In genomic region chr7:88187555-88187954, GRCm38 (mm10) we compare ENCODE assay signal across 21 mouse cellular contexts.
A peak's percentile ranks its signal among the peaks of the same experiment; 100 is the strongest.
DNase-seq lines count a peak whose midpoint lies in the region; ATAC-seq and TF ChIP-seq lines count a peak whose summit lies in the region.
"Had no signal": no experiment of that assay in that cellular context is flagged by ENCODE, and none has a peak within 500 bp of the region (broad histone marks: within the 10 kb centered on the region; RNA-seq: fewer than 3 reads in every experiment).

No protein-coding gene starts in this region.

- WGBS in forebrain, embryonic 13.5 days, result 70% methylated on average over 2 of the region's 2 CpGs
- WGBS in forebrain, embryonic 11.5 days, result 87% methylated on average over 2 of the region's 2 CpGs
- 62% methylated on average over 2 of the region's 2 CpGs for WGBS in hindbrain, postnatal 0 days
- 73% methylated on average over 2 of the region's 2 CpGs for WGBS in hindbrain, embryonic 16.5 days
- WGBS in forebrain, embryonic 16.5 days, result 59% methylated on average over 2 of the region's 2 CpGs

- peak; percentile 77 for ATAC-seq in forebrain, embryonic 13.5 days
- no peak for ATAC-seq in forebrain, embryonic 11.5 days (replicated peaks; ENCODE audit: low FRiP score)
- no peak for ATAC-seq in hindbrain, postnatal 0 days
- ATAC-seq in hindbrain, embryonic 16.5 days, result no peak
- peak; percentile 87 for ATAC-seq in forebrain, embryonic 16.5 days
- ATAC-seq: activated CD4-positive, CD25-positive, alpha-beta regulatory T cell, adult 4 months; intestine, embryonic 16.5 days; Patski had no signal

- H3K27ac ChIP-seq in forebrain, embryonic 13.5 days, result no peak overlapping the region
- H3K27ac ChIP-seq in forebrain, embryonic 11.5 days (ENCODE audit: low read depth, low read length), result no peak overlapping the region
- H3K27ac ChIP-seq in hindbrain, postnatal 0 days, result no peak overlapping the region
- H3K27ac ChIP-seq in hindbrain, embryonic 16.5 days (ENCODE audit: low read depth, low read length), result no peak overlapping the region
- H3K27ac ChIP-seq in forebrain, embryonic 16.5 days (ENCODE audit: low read length), result no peak overlapping the region
- H3K27ac ChIP-seq: embryonic facial prominence, embryonic 10.5 days; gastrocnemius, adult 2 months; heart, embryonic 13.5 days; hindbrain, embryonic 12.5 days had no signal

- no peak for TF ChIP-seq CTCF in hindbrain, postnatal 0 days (IDR thresholded peaks at IDR 0.05; ENCODE audit: low read depth)
- no peak for TF ChIP-seq CTCF in brain, embryonic 14.5 days (IDR thresholded peaks at IDR 0.05; ENCODE audit: borderline replicate concordance, extremely low read depth, insufficient read depth, insufficient read length)

- no peak for DNase-seq in forebrain, embryonic 11.5 days (ENCODE audit: low spot score)
- peak; percentile 11 for DNase-seq in hindbrain, postnatal 0 days (ENCODE audit: low spot score)
- DNase-seq in brain, embryonic 14.5 days (ENCODE audit: low read depth), result peak; percentile 73
- no peak for DNase-seq in layer of hippocampus, adult 8-10 months (ENCODE audit: low spot score in 2 of 2)
- DNase-seq: adrenal gland, postnatal 14 days; cerebellum, adult 8-10 months; gastrocnemius, adult 2 months; gastrocnemius, postnatal 25 days; heart, postnatal 10 days; heart, postnatal 4 days; kidney, adult 2 months had no signal

- no peaks in the 10 kb centered on the region for H3K27me3 ChIP-seq in forebrain, embryonic 13.5 days
- H3K27me3 ChIP-seq in forebrain, embryonic 11.5 days (ENCODE audit: control insufficient read depth, insufficient read depth, low read length), result no peaks in the 10 kb centered on the region
- no peaks in the 10 kb centered on the region for H3K27me3 ChIP-seq in hindbrain, postnatal 0 days (ENCODE audit: insufficient read depth, low read length)
- no peaks in the 10 kb centered on the region for H3K27me3 ChIP-seq in hindbrain, embryonic 16.5 days (replicated peaks; ENCODE audit: control insufficient read depth, insufficient read depth, low read length)
- H3K27me3 ChIP-seq in forebrain, embryonic 16.5 days (replicated peaks; ENCODE audit: control insufficient read depth, insufficient read depth, low read length), result no peaks in the 10 kb centered on the region
- H3K27me3 ChIP-seq: CH12.LX; heart, embryonic 13.5 days; hindbrain, embryonic 12.5 days; Patski had no signal

- no peaks in the 10 kb centered on the region for H3K9me3 ChIP-seq in forebrain, embryonic 13.5 days (replicated peaks)
- no peaks in the 10 kb centered on the region for H3K9me3 ChIP-seq in forebrain, embryonic 11.5 days (ENCODE audit: control insufficient read depth, low read length)
- H3K9me3 ChIP-seq in hindbrain, postnatal 0 days (ENCODE audit: low read length), result no peaks in the 10 kb centered on the region
- no peaks in the 10 kb centered on the region for H3K9me3 ChIP-seq in hindbrain, embryonic 16.5 days (ENCODE audit: control insufficient read depth, low read length)
- H3K9me3 ChIP-seq in forebrain, embryonic 16.5 days (ENCODE audit: control insufficient read depth, low read length), result no peaks in the 10 kb centered on the region
- H3K9me3 ChIP-seq: embryonic facial prominence, embryonic 10.5 days; heart, embryonic 13.5 days; hindbrain, embryonic 12.5 days had no signal

- no peak overlapping the region for H3K9ac ChIP-seq in forebrain, embryonic 13.5 days
- H3K9ac ChIP-seq in forebrain, embryonic 11.5 days (ENCODE audit: low read length), result no peak overlapping the region
- no peak overlapping the region for H3K9ac ChIP-seq in hindbrain, postnatal 0 days (replicated peaks; ENCODE audit: low read length)
- H3K9ac ChIP-seq in hindbrain, embryonic 16.5 days (ENCODE audit: low read depth, low read length), result no peak overlapping the region
- H3K9ac ChIP-seq in forebrain, embryonic 16.5 days (replicated peaks; ENCODE audit: low read depth, low read length), result no peak overlapping the region
- H3K9ac ChIP-seq: heart, embryonic 13.5 days; hindbrain, embryonic 12.5 days had no signal

- no peaks in the 10 kb centered on the region for H3K36me3 ChIP-seq in forebrain, embryonic 13.5 days (ENCODE audit: poor library complexity, severe bottlenecking)
- no peaks in the 10 kb centered on the region for H3K36me3 ChIP-seq in forebrain, embryonic 11.5 days (ENCODE audit: control insufficient read depth, insufficient read depth, low read length)
- H3K36me3 ChIP-seq in hindbrain, postnatal 0 days (ENCODE audit: insufficient read depth, low read length), result no peaks in the 10 kb centered on the region
- no peaks in the 10 kb centered on the region for H3K36me3 ChIP-seq in hindbrain, embryonic 16.5 days (ENCODE audit: control insufficient read depth, insufficient read depth, low read length)
- H3K36me3 ChIP-seq in forebrain, embryonic 16.5 days (ENCODE audit: control insufficient read depth, insufficient read depth), result no peaks in the 10 kb centered on the region
- H3K36me3 ChIP-seq: embryonic facial prominence, embryonic 10.5 days; heart, embryonic 13.5 days; hindbrain, embryonic 12.5 days had no signal

- no peak for TF ChIP-seq POLR2A in brain, embryonic 14.5 days (IDR thresholded peaks at IDR 0.05; ENCODE audit: borderline replicate concordance, extremely low read depth, insufficient read depth, insufficient read length, poor library complexity, severe bottlenecking)

- H3K4me1 ChIP-seq in forebrain, embryonic 13.5 days, result no peaks in the 10 kb centered on the region
- no peaks in the 10 kb centered on the region for H3K4me1 ChIP-seq in forebrain, embryonic 11.5 days (replicated peaks; ENCODE audit: control insufficient read depth, insufficient read depth, low read length)
- H3K4me1 ChIP-seq in hindbrain, postnatal 0 days (ENCODE audit: insufficient read depth, low read length), result no peaks in the 10 kb centered on the region
- H3K4me1 ChIP-seq in hindbrain, embryonic 16.5 days (ENCODE audit: control insufficient read depth, insufficient read depth, low read depth, low read length), result no peaks in the 10 kb centered on the region
- no peaks in the 10 kb centered on the region for H3K4me1 ChIP-seq in forebrain, embryonic 16.5 days (replicated peaks; ENCODE audit: control insufficient read depth, insufficient read depth, low read length)
- H3K4me1 ChIP-seq: embryonic facial prominence, embryonic 10.5 days; hindbrain, embryonic 12.5 days had no signal

- H3K4me2 ChIP-seq in forebrain, embryonic 13.5 days, result no peak overlapping the region
- H3K4me2 ChIP-seq in forebrain, embryonic 11.5 days (ENCODE audit: low read depth, low read length, severe bottlenecking), result no peak overlapping the region
- H3K4me2 ChIP-seq in hindbrain, postnatal 0 days (ENCODE audit: low read depth, low read length), result no peak overlapping the region
- no peak overlapping the region for H3K4me2 ChIP-seq in hindbrain, embryonic 16.5 days (ENCODE audit: low read length)
- no peak overlapping the region for H3K4me2 ChIP-seq in forebrain, embryonic 16.5 days (ENCODE audit: low read length)
- H3K4me2 ChIP-seq: heart, embryonic 13.5 days; hindbrain, embryonic 12.5 days had no signal

- no peak overlapping the region for H3K4me3 ChIP-seq in forebrain, embryonic 13.5 days
- H3K4me3 ChIP-seq in forebrain, embryonic 11.5 days (ENCODE audit: low read depth, low read length), result no peak overlapping the region
- H3K4me3 ChIP-seq in hindbrain, postnatal 0 days (ENCODE audit: low read length), result no peak overlapping the region
- H3K4me3 ChIP-seq in hindbrain, embryonic 16.5 days (ENCODE audit: low read length), result no peak overlapping the region
- H3K4me3 ChIP-seq in forebrain, embryonic 16.5 days (replicated peaks; ENCODE audit: low read length), result no peak overlapping the region
- H3K4me3 ChIP-seq: embryonic facial prominence, embryonic 10.5 days; gastrocnemius, adult 2 months; heart, embryonic 13.5 days; hindbrain, embryonic 12.5 days had no signal

Comparison
In these comparisons a context has a peak if more than half of its experiments do, and no peak if none do; other contexts are left out.
1. ATAC-seq: peak in forebrain, embryonic 13.5 days (single experiment) and forebrain, embryonic 16.5 days (single experiment); none in forebrain, embryonic 11.5 days (single experiment), hindbrain, postnatal 0 days (single experiment) and hindbrain, embryonic 16.5 days (single experiment).
2. DNase-seq: peak in hindbrain, postnatal 0 days (single experiment) and brain, embryonic 14.5 days (single experiment); none in forebrain, embryonic 11.5 days (single experiment) and layer of hippocampus, adult 8-10 months (0 of 2).